Mouse (Mus musculus): ENCODE results near the gene Macrod2. TPM values are rescaled to one million over a fixed set of nuclear protein-coding genes. Genes with fewer than 3 reads are reported as not detected.

Gene Macrod2
- polyA plus RNA-seq, 1 experiment, result 20.2 TPM

DNA sequence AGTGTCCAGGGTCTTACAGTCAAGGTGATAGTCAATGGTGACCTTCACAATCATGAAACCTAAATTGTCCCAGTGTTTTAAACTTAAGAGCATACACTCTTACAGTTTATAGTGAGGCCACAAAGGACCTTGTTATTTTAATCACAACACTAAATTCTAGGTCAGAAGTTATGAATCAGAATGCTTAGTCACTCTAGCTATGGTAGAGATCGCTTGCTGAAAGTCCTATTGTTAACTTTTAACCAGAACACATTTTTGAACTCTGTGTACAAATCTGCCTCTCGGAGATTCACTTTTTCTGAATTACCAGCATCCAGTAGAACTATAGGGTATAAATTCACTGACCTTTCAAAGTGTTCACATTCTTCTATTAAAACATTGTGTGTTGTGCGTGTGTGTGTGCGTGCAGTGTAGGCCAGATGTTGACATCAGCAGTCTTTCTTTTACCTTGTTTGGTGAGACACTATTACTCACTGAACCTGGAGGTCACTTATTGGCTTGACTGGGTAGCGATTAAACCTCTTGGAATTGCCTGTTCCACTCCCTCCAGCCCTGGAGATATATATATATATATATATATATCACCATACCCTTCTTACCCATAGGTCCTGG is 452.8 kb downstream of the Macrod2 start:
- Histone ChIP-seq H3K27me3 (ENCODE audit: control insufficient read depth, insufficient read depth, low read length) (no peaks in the 10 kb centered on the region), H3K4me3 (replicated peaks; ENCODE audit: insufficient read depth, low read depth, low read length) (no peak overlapping the region), H3K4me1 (ENCODE audit: control insufficient read depth, insufficient read depth, low read length) (no peaks in the 10 kb centered on the region), H3K27ac (ENCODE audit: insufficient read depth, low read length) (no peak overlapping the region)
- no peak for TF ChIP-seq CTCF (IDR thresholded peaks at IDR 0.05; ENCODE audit: borderline replicate concordance, insufficient read depth, low read depth, low read length)
- TF ChIP-seq POLR2A (IDR thresholded peaks at IDR 0.05; ENCODE audit: borderline replicate concordance, insufficient read depth, low read length), result no peak
- WGBS, result 96% methylated on average over 5 of the region's 5 CpGs
- DNase-seq, result no peak

DNA sequence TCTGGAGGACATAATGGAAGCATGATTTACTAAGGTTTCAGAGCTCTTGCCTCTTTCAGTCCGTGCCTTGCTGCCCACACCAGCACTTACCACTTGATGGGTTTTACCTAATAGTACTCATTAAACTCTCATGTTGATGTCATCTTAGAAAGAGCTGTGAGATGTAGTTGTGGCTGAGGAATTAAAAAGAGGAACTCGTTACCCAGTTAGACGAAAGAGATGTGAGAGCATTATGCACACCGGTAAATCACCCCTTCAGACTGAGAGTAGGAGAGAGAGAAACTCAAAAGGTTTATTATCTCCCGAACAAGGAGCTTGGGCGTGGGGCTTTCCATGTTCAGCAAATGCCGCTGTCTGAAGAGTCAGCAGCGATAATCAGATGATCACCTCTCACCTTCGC is 458.4 kb downstream of the Macrod2 start:
- DNase-seq, result no peak
- WGBS, result 93% methylated on average over 9 of the region's 9 CpGs
- Histone ChIP-seq H3K4me1 (ENCODE audit: control insufficient read depth, insufficient read depth, low read length) (no peaks in the 10 kb centered on the region), H3K4me3 (replicated peaks; ENCODE audit: insufficient read depth, low read depth, low read length) (no peak overlapping the region), H3K27ac (ENCODE audit: insufficient read depth, low read length) (no peak overlapping the region), H3K27me3 (ENCODE audit: control insufficient read depth, insufficient read depth, low read length) (no peaks in the 10 kb centered on the region)
- TF ChIP-seq CTCF (IDR thresholded peaks at IDR 0.05; ENCODE audit: borderline replicate concordance, insufficient read depth, low read depth, low read length), result no peak
- TF ChIP-seq POLR2A (IDR thresholded peaks at IDR 0.05; ENCODE audit: borderline replicate concordance, insufficient read depth, low read length), result no peak

DNA sequence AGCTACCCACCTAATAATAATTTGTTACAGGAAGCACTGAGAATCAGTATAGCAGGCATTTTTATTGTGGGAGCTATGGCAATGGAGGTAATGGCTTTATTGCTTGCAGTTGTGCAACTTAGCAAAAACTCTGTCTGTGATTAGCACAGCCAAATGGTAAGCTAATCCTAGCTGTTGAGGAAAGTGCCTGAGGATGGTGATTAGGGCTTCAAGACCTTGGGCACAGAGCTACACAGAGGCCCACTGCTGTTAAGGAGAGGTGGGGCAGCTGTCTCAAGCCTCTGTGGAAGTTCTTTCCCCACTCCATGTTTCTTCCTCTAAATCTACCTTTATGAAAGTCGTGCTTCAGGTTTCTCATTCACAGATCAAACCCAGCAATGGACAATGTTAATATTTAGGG is 466.2 kb downstream of the Macrod2 start:
- Histone ChIP-seq H3K4me3 (replicated peaks; ENCODE audit: insufficient read depth, low read depth, low read length) (no peak overlapping the region), H3K27me3 (ENCODE audit: control insufficient read depth, insufficient read depth, low read length) (no peaks in the 10 kb centered on the region), H3K4me1 (ENCODE audit: control insufficient read depth, insufficient read depth, low read length) (no peaks in the 10 kb centered on the region), H3K27ac (ENCODE audit: insufficient read depth, low read length) (no peak overlapping the region)
- DNase-seq, result no peak
- 90% methylated on average over 1 of the region's 1 CpGs for WGBS
- no peak for TF ChIP-seq CTCF (IDR thresholded peaks at IDR 0.05; ENCODE audit: borderline replicate concordance, insufficient read depth, low read depth, low read length)

DNA sequence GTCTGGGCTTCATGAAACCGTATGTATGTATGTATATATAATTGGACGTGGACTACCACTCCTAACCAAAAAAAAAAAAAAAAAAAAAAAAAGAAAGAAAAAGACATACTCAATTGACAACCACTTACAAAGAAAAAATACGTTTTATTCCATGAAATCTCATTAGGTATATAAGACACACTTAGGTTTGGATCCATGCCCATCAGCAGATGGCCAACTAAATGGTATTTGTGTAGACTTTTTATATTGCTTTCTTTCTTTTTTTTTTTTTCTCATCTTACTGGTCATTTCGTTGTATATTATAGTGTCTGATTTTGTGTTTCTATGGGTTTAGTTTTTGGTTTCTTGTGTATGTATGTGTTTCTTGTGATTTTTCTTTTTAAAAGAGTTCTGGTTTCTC is 467.6 kb downstream of the Macrod2 start:
- WGBS, result 57% methylated on average over 4 of the region's 4 CpGs
- no peaks in the 10 kb centered on the region for H3K4me1 ChIP-seq (ENCODE audit: control insufficient read depth, insufficient read depth, low read length)
- DNase-seq, result peak in 1 of 2 experiments; percentile 47
- no peak for TF ChIP-seq POLR2A (IDR thresholded peaks at IDR 0.05; ENCODE audit: borderline replicate concordance, insufficient read depth, low read length)
- no peak for TF ChIP-seq CTCF (IDR thresholded peaks at IDR 0.05; ENCODE audit: borderline replicate concordance, insufficient read depth, low read depth, low read length)
- no peak overlapping the region for H3K27ac ChIP-seq (ENCODE audit: insufficient read depth, low read length)
- no peak overlapping the region for H3K4me3 ChIP-seq (replicated peaks; ENCODE audit: insufficient read depth, low read depth, low read length)
- no peaks in the 10 kb centered on the region for H3K27me3 ChIP-seq (ENCODE audit: control insufficient read depth, insufficient read depth, low read length)

DNA sequence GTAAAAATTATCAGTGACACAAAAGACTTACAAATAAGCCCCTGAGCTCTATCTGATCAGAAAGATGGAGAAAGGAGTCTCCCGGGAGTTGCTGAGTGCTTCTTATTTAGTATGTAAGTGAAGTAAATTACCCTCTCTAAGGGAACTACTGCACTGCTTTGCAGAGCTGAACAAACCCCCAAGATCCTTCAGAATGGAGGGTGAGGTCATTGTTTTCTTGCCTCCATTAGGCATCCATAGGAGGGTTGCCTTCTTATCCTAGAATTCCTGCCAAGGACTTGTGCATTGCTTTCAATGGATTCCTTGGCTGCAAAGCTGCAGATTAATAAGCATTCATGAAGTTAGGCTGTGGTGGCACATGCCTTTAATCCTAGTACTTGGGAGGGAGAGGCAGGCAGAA is 470.5 kb downstream of the Macrod2 start:
- no peak for DNase-seq
- Histone ChIP-seq H3K4me1 (ENCODE audit: control insufficient read depth, insufficient read depth, low read length) (no peaks in the 10 kb centered on the region), H3K27ac (ENCODE audit: insufficient read depth, low read length) (no peak overlapping the region), H3K27me3 (ENCODE audit: control insufficient read depth, insufficient read depth, low read length) (no peaks in the 10 kb centered on the region), H3K4me3 (replicated peaks; ENCODE audit: insufficient read depth, low read depth, low read length) (no peak overlapping the region)
- TF ChIP-seq CTCF (IDR thresholded peaks at IDR 0.05; ENCODE audit: borderline replicate concordance, insufficient read depth, low read depth, low read length) (no peak), POLR2A (IDR thresholded peaks at IDR 0.05; ENCODE audit: borderline replicate concordance, insufficient read depth, low read length) (no peak)
- WGBS, result 96% methylated on average over 1 of the region's 1 CpGs

DNA sequence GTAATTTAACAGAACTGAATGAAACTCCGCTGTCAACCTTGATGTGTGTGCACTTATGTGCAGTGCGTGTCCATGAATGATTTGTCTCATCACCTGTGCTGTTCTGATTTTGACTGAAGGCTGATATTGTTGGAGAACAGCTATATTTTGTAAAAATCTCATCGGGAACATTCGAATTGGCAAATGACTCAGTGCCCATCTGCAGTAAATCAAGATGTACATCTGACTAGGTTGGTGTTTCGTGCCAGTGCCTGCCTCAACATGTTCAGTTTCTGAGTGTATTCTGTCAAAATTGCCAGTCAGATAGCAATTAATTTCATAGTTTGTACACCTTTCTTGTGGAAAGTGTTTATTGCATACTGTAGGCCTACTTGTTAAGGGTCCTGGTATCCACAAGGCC is 472.0 kb downstream of the Macrod2 start:
- Histone ChIP-seq H3K27me3 (ENCODE audit: control insufficient read depth, insufficient read depth, low read length) (no peaks in the 10 kb centered on the region), H3K4me3 (replicated peaks; ENCODE audit: insufficient read depth, low read depth, low read length) (no peak overlapping the region), H3K4me1 (ENCODE audit: control insufficient read depth, insufficient read depth, low read length) (no peaks in the 10 kb centered on the region), H3K27ac (ENCODE audit: insufficient read depth, low read length) (no peak overlapping the region)
- no peak for DNase-seq
- 70% methylated on average over 5 of the region's 5 CpGs for WGBS
- TF ChIP-seq POLR2A (IDR thresholded peaks at IDR 0.05; ENCODE audit: borderline replicate concordance, insufficient read depth, low read length) (no peak), CTCF (IDR thresholded peaks at IDR 0.05; ENCODE audit: borderline replicate concordance, insufficient read depth, low read depth, low read length) (no peak)

DNA sequence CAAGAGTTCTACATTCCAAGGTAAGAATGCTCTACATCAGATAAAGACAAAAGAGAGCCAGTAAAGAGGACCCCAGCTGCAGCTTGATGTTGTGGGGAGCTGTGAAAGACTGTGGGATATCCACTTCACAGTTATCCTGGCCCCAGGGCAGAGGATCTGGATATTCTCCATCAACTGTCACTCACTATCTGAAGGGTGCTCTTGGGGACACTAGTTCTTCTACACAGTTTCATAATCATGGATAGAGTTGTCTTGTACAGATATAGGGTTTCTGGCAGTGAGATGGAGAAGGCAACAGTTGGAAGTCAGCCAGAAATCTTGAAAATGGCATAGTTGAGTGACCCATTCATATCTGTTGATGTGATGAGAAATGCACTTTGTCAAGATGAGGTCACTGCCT is 490.1 kb downstream of the Macrod2 start:
- no peak for DNase-seq
- no peak overlapping the region for H3K27ac ChIP-seq (ENCODE audit: insufficient read depth, low read length)
- no peaks in the 10 kb centered on the region for H3K4me1 ChIP-seq (ENCODE audit: control insufficient read depth, insufficient read depth, low read length)
- H3K4me3 ChIP-seq (replicated peaks; ENCODE audit: insufficient read depth, low read depth, low read length), result no peak overlapping the region
- TF ChIP-seq POLR2A (IDR thresholded peaks at IDR 0.05; ENCODE audit: borderline replicate concordance, insufficient read depth, low read length) (no peak), CTCF (IDR thresholded peaks at IDR 0.05; ENCODE audit: borderline replicate concordance, insufficient read depth, low read depth, low read length) (no peak)
- H3K27me3 ChIP-seq (ENCODE audit: control insufficient read depth, insufficient read depth, low read length), result no peaks in the 10 kb centered on the region

DNA sequence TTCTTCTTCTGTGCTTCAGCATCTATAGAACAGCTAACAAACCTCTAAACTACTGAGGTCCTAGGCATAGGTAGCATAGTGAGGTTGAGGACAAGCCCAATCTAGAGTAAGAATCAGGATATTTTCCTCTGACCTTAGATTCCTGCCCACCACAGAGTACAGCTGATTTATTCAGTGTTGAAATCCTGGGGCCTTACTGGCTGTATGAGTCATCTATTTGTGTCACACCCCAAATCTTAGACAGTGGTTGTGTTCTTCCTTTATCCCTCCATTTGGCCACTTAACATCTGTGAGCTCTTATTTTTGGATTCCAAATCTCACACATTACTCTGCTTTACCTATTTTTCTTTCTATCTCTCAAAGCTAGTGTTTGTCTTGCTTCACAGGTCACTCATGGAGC is 495.6 kb downstream of the Macrod2 start:
- Histone ChIP-seq H3K27me3 (ENCODE audit: control insufficient read depth, insufficient read depth, low read length) (no peaks in the 10 kb centered on the region), H3K4me3 (replicated peaks; ENCODE audit: insufficient read depth, low read depth, low read length) (no peak overlapping the region), H3K27ac (ENCODE audit: insufficient read depth, low read length) (no peak overlapping the region), H3K4me1 (ENCODE audit: control insufficient read depth, insufficient read depth, low read length) (no peaks in the 10 kb centered on the region)
- no peak for TF ChIP-seq POLR2A (IDR thresholded peaks at IDR 0.05; ENCODE audit: borderline replicate concordance, insufficient read depth, low read length)
- TF ChIP-seq CTCF (IDR thresholded peaks at IDR 0.05; ENCODE audit: borderline replicate concordance, insufficient read depth, low read depth, low read length), result no peak
- no peak for DNase-seq

All from cerebellum, adult 2 months (tissue).